Mouse (Mus musculus) heart, adult 8-10 months (tissue): ENCODE results near the gene Foxred2. TPM values are rescaled to one million over a fixed set of nuclear protein-coding genes. Genes with fewer than 3 reads are reported as not detected.
A peak's percentile ranks its signal among the peaks of the same experiment; 100 is the strongest.

Source experiments
- DNase-seq: peaks from one replicate; pipeline ENCODE4 v3.0.0; 2022; ENCODE audit warnings: low spot score
- total RNA-seq, 4 experiments: library from RNA; stranded (reverse); gene quantifications; 2 replicates each; pipeline ENCODE4 v1.2.4; 2022

Gene Foxred2
- total RNA-seq, 4 experiments from 2014 or later, result 0.27 to 0.53 (median 0.39) TPM

- DNase-seq, result peak; percentile 57
These were observed 10.8 kb downstream of the Foxred2 start for GRCm38 (mm10) chr15:77945711-77946110.

- no peak for DNase-seq
These were observed 15.0 kb downstream of the Foxred2 start for GRCm38 (mm10) chr15:77941563-77941962.

GRCm38 (mm10) chr15:77938516-77938915 lies 18.0 kb downstream of the Foxred2 start:
- DNase-seq, result no peak

GRCm38 (mm10) chr15:77935673-77936375 lies 20.7 kb downstream of the Foxred2 start:
- DNase-seq, result no peak

GRCm38 (mm10) chr15:77934968-77935367 lies 21.6 kb downstream of the Foxred2 start:
- DNase-seq, result no peak

- DNase-seq, result no peak
These were observed 22.2 kb downstream of the Foxred2 start for GRCm38 (mm10) chr15:77934326-77934725.

GRCm38 (mm10) chr15:77933770-77934169 lies 22.8 kb downstream of the Foxred2 start:
- peak; percentile 99 for DNase-seq

- no peak for DNase-seq
These were observed 23.3 kb downstream of the Foxred2 start for GRCm38 (mm10) chr15:77933222-77933621.

GRCm38 (mm10) chr15:77931689-77932016 lies 24.9 kb downstream of the Foxred2 start:
- no peak for DNase-seq

- DNase-seq, result no peak
These were observed 25.4 kb downstream of the Foxred2 start for GRCm38 (mm10) chr15:77930986-77931688.

- DNase-seq, result no peak
These were observed 26.7 kb downstream of the Foxred2 start for GRCm38 (mm10) chr15:77929804-77930203.

- DNase-seq, result peak; percentile 99
These were observed 27.7 kb downstream of the Foxred2 start, which contains the start of gene Txn2 for GRCm38 (mm10) chr15:77928673-77929331. TSS of gene Txn2 (minus strand) at chr15:77929006.

- DNase-seq, result no peak
These were observed 28.4 kb downstream of the Foxred2 start for GRCm38 (mm10) chr15:77928091-77928490.

GRCm38 (mm10) chr15:77926921-77927320 lies 29.6 kb downstream of the Foxred2 start:
- DNase-seq, result no peak

- DNase-seq, result no peak
These were observed 31.3 kb downstream of the Foxred2 start for GRCm38 (mm10) chr15:77925195-77925594.

GRCm38 (mm10) chr15:77923267-77924035 lies 33.1 kb downstream of the Foxred2 start:
- no peak for DNase-seq

GRCm38 (mm10) chr15:77922710-77923109 lies 33.8 kb downstream of the Foxred2 start:
- DNase-seq, result no peak

GRCm38 (mm10) chr15:77921636-77922035 lies 34.9 kb downstream of the Foxred2 start:
- no peak for DNase-seq

- DNase-seq, result no peak
These were observed 35.7 kb downstream of the Foxred2 start for GRCm38 (mm10) chr15:77920511-77921462.

GRCm38 (mm10) chr15:77919441-77919840 lies 37.1 kb downstream of the Foxred2 start:
- DNase-seq, result no peak
